Mouse (Mus musculus): Measurements from ENCODE around the gene Lao1. TPM values are rescaled to one million over a fixed set of nuclear protein-coding genes. Genes with fewer than 3 reads are reported as not detected.
"Not testable (repeated sequence)": the region's sequence is repeated elsewhere in the genome, so short reads cannot be mapped to it uniquely, and the experiment has no call there.

Lao1 gene
- not detected in 2 replicates for total RNA-seq (2015; ENCODE audit: low replicate concordance)
- not detected in 2 replicates for total RNA-seq (2017; ENCODE audit: low replicate concordance)

DNA sequence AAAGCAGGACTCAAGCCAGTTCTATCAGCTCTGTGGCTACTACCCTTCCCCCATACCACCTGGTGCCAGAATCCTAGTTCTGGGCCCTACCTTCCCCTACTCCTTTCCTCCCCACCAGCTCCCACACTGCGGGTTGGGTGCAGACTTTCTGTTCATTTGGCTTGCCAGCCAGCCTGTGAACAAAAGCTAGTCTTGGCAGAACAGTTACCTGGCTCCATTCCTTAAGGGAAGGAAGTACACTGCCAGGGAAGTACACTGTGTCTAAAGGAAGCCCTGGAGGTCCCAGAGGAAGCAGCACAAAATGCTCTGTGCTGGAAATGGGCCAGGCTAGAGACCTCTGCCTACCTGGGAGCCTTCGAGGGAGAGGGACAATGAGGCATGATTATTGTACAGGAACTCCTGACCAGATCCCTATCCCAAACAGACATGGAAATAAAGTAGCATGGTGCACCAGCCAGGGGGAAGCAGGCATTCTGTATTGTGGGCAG, at the start of gene Lao1:
Gene Lao1, plus strand, starts transcription at position 438 of the 488 bp plus-strand sequence.
- ATAC-seq (replicated peaks; ENCODE audit: low FRiP score, poor library complexity, severe bottlenecking): no peak

DNA sequence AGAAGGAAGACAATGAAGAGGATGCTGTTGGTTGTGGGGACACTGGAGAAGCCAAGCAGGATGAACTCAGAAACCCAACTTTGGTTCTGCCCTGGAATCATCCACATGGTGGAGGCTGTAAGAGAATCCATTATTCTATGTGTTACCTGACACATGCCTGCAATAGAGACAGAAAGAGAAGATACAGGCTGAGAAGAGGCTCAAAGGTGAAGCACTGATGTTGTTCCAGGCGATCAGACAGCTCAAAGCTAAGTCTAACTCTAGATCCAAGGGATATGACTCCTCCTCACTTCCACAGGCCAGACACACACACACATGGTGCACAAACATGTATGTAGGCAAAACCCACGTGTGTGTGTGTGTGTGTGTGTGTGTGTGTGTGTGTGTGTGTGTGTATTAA, 44.0 kb upstream of the Lao1 start, which contains the start of gene Olfr1329:
Gene Olfr1329, minus strand, starts transcription at position 101 of the 400 bp plus-strand sequence.
- not testable (repeated sequence) for ATAC-seq (replicated peaks; ENCODE audit: low FRiP score, poor library complexity, severe bottlenecking)

DNA sequence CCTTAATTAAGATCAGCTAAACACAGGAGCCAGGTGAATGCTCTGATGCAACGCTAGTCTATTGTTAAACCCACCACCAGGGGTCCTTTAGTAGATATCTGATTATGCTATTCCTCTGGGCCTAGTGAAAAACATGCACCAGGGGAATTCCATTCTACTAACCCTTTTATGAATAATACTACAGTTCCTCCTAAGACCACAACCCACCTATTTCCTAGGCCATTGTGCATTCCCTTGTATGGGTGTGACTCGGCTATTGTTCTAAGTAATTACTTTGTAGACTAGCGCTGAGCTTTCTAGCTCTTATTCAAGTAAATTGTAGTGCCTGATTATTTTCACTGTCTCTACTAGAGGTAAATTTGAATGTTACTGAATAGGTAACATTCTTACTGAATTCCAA, 30.1 kb upstream of the Lao1 start:
- not testable (repeated sequence) for ATAC-seq (replicated peaks; ENCODE audit: low FRiP score, poor library complexity, severe bottlenecking)

DNA sequence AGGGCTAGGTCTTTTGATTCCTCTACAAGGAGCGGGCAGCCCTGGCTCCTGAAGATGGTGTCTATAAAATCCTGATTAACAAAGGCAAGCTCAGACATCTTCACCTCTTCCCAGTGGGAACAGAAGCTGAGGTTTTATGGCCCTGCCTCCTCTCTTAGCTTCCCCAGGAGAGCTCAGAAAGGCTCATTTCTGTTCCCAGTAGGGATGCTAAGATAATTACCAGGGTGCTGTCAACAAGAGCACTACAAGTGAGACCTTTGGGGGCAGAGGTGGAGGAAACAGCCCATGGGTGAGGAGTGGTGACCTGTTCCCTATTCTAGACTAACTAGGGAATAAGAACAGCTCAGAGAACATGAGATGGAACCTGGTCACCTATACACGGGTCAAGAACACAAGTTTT, 22.9 kb upstream of the Lao1 start, which contains the start of gene Olfr1328:
Gene Olfr1328, minus strand, starts transcription at position 101 of the 400 bp plus-strand sequence.
- no peak for ATAC-seq (replicated peaks; ENCODE audit: low FRiP score, poor library complexity, severe bottlenecking)

DNA sequence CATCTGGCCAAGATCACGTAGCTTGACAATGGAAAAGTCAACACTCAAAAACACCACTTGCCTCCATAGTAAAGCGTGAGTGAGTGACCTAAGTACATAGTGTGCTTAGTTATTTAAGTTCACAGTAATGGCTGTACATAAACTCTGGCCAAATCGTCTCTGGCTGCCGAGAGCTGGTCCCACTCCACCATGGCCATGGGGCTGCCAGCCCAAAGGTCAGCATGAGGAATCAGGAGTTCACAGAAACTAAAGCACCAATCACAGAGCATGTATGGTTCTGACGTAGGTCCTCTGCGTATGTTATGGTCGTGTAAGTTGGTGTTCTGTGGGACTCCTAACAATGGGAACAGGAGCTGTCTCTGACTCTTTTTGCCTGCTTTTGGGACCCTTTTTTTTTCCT, 2.6 kb upstream of the Lao1 start:
- ATAC-seq (replicated peaks; ENCODE audit: low FRiP score, poor library complexity, severe bottlenecking): no peak

DNA sequence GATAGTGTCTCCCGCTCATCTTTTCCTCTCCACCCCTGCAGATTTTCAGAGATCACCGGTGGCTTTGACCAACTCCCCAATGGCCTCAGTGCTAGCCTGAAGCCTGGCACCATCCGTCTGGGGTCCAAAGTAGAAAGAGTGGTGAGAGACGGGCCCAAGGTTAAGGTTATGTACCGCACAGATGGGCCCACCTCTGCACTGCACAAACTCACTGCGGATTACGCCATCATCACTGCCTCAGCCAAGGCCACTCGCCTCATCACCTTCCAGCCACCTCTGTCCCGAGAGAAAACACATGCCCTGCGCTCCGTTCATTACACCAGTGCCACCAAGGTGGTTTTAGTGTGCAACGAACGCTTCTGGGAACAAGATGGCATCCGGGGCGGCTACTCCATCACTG, 6.3 kb downstream of the Lao1 start:
- no peak for ATAC-seq (replicated peaks; ENCODE audit: low FRiP score, poor library complexity, severe bottlenecking)

DNA sequence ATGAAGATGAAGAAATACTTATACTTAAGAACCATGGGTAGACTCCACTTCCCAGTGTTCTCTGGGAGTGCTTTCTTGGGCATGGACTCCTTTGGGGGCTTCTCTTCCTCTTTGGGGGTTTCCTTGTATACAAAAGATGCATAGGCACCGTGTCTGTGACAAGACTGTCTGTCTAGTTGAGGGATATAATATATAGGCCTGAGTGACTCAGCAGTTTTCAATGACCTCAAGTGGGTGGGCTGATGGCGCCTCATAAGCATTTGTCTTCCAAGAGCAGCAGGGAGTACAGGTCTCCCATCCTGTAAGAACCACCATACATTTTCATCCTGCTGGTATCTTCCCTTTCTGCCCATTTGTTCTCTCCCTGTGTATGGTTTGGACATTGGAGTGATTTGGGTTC, 11.9 kb downstream of the Lao1 start:
- no peak for ATAC-seq (replicated peaks; ENCODE audit: low FRiP score, poor library complexity, severe bottlenecking)

DNA sequence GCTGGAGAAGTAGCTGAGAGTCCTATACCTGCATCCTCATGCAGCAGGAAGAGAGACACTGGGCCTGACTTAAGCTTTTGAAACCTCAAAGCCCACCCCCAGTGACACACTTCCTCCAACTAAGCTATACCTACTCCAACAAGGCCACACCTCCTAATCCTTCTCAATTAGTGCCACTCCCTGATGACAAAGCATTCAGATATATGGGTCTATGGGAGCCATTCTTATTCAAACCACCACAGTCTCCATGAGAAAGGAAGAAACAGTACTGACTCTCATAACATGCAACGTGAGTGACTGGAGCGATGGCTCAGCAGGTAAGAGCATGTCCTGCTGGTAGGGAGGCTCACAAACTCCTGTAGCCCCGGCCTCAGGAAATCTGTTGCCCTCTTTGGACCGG, 23.9 kb downstream of the Lao1 start:
- no peak for ATAC-seq (replicated peaks; ENCODE audit: low FRiP score, poor library complexity, severe bottlenecking)

DNA sequence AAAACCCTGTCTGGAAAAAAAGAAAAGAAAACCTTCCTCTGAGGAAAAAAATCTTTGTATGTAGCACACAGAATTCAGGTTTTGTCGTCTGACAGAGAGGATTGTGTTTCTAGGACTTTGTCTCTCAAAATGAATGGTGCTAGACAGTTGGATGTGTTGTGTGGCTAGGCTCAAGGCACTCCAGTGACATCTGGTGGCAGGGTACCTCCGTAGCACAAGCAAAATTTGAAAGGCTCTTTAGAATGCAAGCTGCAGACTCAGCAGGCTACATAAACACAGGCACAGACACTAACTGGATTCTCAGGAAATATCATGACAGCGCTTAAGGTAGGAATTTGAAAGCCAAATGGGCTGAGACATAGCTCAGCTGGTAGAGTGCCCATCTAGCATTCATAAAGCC, 27.2 kb downstream of the Lao1 start:
- no peak for ATAC-seq (replicated peaks; ENCODE audit: low FRiP score, poor library complexity, severe bottlenecking)

DNA sequence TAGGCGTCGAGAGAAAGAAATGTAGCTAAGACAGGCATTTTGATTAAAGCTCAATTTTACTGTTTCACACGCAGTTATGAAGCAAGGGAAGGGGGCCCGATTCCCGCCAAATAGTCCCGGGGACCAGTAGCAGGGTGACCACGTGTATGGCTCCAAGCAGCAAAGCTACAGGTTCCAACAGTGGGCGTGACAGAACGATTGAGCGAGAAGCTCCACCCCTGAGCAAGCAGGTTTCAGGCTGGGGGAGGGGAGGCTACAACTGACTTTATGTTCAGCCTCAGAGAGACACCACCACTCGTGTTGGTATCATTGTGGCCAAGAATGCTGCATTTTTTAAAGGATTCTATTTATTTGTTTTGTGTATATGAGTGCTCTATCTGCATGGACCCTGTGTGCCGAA, 28.0 kb downstream of the Lao1 start:
- no peak for ATAC-seq (replicated peaks; ENCODE audit: low FRiP score, poor library complexity, severe bottlenecking)

DNA sequence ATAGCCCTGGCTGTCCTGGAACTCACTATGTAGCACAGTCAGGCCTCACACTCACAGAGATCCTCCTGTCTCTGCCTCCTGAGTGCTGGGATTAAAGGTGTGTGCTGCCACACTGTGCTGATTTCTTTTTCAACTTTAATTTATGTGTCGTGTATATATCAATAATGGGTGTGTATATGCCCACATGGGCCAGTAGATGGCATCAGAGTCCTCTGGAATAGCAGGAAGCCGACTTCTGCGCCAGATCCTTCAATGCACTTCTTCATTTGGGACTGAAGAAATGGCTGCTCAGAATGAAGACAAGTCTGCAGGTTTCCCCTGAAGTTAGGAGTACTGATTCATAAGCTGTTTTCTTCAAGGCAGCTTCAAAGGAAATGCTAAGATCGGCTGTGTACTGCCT, 30.4 kb downstream of the Lao1 start:
- ATAC-seq (replicated peaks; ENCODE audit: low FRiP score, poor library complexity, severe bottlenecking): no peak

DNA sequence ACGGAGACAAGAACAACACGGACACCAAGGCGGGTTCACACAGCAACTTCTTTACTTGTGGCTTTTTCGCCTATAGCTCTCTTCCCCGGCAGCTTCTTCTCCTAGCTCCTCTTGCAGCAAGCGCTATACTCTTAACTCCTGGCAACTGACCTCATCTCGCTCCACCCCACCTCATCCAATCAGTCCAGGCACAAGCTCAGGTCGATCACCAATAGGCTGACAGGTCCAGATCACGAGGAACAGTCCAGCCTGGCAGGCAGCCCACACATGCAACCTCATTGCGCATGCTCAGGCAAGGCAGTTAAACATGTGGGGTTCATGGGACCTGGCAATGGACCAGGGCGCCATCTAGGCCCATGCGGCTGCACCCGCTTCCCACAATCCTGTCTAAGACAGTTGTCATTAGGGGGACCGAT, 35.8 kb downstream of the Lao1 start:
- no peak for ATAC-seq (replicated peaks; ENCODE audit: low FRiP score, poor library complexity, severe bottlenecking)

DNA sequence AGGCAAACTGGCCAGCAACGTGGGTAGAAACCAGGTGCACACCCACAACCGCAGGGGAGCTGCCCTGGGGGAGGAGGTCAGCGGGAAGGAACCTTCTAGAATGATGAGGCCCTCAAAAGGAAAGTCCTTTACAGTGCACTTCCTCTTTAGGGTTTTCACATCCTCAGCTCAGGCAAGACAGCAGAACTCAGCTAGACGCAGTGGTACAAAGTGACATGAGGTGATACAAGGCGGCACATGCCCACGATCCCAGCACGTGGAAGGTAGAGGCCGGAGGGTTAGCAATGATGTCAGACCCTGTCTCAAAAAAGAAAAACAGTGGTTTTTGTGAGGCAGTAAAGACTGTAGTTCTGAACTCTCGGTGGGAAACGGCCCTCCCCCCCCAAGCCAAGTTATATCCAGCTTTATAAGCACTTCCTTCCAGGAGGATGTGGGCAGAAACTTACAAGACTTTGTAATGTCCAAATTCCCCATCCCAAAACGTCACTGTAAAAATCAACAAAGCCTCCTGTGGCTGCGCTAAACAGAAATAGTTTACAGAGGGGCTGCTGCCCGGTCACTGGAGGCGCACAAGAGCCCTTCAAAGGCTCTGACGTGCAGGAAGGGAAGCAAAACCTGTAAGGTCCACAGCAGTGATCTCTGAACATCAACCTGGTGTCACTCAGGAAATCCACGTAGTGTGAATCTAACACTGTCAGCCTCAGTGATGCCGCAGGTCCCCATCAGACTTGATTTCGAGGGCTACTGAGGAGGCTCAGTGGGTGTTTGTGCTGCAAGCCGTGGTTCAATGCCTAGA, 38.5 kb downstream of the Lao1 start:
- no peak for ATAC-seq (replicated peaks; ENCODE audit: low FRiP score, poor library complexity, severe bottlenecking)

DNA sequence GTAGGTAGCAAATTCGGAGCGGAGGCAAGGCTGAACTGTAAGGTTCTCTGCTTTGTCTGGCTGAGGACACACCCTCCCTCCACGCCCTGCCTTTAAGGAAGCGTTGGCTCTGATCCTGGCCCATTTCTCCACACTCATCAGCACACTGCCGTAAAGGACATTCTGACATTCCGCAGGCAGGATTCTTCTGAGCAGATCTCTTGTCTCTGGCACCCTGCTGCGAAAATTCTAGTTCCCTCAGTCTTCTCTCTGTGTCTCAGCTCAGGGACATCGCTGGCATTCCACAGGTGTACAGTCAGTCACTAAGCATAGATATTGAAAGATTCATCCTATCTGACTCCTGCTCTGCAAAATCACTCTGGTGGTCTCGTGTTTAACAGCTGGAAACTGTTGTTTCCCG, 40.3 kb downstream of the Lao1 start:
- no peak for ATAC-seq (replicated peaks; ENCODE audit: low FRiP score, poor library complexity, severe bottlenecking)

DNA sequence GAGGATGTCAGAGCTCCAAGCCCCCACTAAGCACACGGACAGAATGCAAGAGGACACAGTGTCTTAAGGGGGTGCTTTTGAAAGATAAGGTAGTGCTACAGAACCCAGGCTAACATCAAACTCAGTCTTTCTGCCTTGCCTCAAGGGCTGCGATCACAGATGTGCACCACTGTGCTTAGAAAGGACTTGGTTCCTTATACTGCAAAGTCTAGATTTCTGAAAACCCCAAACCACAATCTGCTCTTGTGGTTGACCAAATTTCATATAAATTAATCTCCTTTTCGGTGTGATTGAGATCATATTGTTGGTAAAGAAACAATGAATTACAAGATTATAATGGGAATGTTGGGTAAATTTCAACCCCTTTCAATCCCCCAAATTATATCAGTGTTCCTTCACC, 41.1 kb downstream of the Lao1 start:
- ATAC-seq (replicated peaks; ENCODE audit: low FRiP score, poor library complexity, severe bottlenecking): no peak

DNA sequence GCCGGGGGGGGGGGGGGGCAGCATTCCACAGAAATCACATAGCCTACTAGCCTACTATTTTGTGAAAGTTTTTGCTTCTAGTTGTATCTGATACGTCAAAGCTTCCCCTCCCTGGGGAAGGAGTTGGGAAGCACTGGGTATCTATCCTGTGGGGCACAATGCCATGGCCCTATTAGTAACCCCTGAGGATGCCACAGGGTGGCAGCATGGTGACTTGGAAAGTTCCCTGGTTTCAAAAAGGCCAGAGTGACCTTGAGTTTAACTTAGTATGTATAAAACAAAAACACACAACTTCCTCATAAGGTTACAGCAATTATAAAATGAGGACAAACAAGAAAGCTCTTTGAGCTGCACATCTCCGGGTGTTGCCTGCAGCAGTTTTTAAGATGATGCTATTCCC, 42.8 kb downstream of the Lao1 start:
- ATAC-seq (replicated peaks; ENCODE audit: low FRiP score, poor library complexity, severe bottlenecking): no peak

DNA sequence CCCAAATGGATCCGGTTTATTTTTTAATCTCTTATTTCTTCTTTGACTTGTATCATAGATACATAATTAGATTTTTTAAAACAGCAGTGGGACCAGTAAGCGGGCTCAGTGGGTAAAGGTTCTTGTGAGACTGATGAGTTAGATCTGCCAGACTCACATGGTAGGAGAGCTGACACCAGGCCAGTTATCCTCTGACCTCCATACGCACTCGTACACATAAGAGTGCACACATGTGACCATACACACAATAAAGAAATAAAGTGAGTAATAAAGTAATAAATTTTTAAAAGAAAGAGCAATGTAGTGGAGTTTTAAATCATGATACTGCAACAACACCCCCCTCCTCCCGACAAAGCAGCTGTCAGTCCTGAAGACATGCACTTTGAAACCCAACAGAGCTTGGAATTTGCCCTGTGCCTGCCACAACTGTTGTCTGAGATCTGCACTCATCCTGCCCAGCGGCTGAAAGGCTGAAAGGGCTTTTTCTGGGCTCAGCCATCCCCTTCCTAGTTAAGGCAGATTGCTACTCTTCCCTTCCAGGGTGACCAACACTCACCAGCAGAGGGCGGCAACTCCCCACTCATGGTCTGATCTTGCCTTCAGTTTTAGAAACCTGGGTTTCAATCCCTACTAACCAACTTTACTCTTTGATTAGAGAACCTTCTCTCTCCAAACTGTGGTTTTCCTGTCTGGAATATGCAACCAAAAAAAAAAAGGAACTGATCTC, 43.4 kb downstream of the Lao1 start:
- ATAC-seq (replicated peaks; ENCODE audit: low FRiP score, poor library complexity, severe bottlenecking): no peak

DNA sequence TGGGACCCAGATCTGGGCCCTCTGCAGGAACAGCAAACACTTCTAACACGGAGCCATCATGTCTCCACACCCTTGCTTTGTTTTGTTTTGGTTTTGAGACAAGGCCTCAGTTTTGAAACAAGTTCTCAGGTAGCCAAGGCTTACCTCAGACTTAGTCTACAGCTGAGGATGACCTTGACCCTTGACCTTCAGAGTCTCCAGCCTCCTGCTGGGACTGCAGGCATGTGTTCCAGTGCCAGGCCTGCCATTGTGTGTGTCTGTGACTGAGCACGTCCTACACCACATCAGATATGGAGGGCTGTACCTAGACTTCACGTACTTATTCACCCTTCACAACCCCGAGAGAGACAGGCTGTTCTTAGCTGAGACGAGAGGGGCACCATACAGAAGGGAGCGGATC, 46.2 kb downstream of the Lao1 start:
- ATAC-seq (replicated peaks; ENCODE audit: low FRiP score, poor library complexity, severe bottlenecking): no peak

DNA sequence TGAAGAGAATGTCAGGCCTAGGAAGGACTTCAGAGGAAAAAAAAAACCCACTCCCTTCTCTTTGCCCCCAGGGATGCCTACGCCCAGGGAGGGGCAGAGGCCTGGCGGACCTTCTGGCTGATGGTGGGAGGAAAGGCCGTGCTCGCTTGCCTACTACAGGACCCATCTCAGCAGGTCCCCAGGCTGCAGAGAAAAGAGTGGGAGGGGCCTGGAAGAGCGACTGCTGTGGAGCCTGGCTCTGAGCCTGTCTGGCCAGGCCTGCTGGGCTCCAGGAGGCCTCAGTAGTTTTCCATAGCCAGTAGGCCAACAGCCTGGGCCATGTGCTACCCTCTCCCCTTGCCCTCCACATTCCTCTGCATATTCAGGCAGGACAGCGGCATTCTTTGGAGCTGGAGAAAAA, 47.1 kb downstream of the Lao1 start:
- ATAC-seq (replicated peaks; ENCODE audit: low FRiP score, poor library complexity, severe bottlenecking): no peak

DNA sequence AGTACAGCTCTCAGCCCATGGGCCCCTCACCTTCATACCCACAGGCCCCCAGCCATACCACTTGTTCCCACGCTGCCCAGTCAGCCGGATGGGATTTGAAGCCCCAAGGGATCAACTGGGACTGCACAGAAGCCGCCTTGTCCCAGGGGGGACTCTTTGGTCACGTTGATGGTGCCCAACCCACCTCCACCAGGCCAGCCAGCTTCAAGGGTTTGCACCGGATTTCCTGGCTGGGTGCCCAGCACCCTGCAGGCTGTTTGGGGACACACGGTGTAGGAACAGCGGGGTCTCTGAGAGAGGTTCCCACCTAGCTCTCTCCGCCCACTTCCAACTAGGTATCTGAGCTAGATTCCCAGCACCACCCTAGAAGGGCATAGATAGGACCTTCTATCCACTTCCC, 48.4 kb downstream of the Lao1 start:
- 0 out of 2 replicates have a peak, but pooled peaks have one; percentile 31 for ATAC-seq (replicated peaks; ENCODE audit: low FRiP score, poor library complexity, severe bottlenecking)
